Mouse (Mus musculus): ENCODE data around the gene Ankib1. TPM values are rescaled to one million over a fixed set of nuclear protein-coding genes. Genes with fewer than 3 reads are reported as not detected.
A peak's percentile ranks its signal among the peaks of the same experiment; 100 is the strongest.
"Not testable (repeated sequence)": the region's sequence is repeated elsewhere in the genome, so short reads cannot be mapped to it uniquely, and the experiment has no call there.

Ankib1 gene
- total RNA-seq, 1 experiment from 2014 or later, result 58.3 TPM

- DNase-seq, result peak; percentile 42
These were observed 77.2 kb downstream of the Ankib1 start for GRCm38 (mm10) chr5:3725491-3725890.

- no peak for DNase-seq
These were observed 79.3 kb downstream of the Ankib1 start for GRCm38 (mm10) chr5:3723415-3723814.

GRCm38 (mm10) chr5:3722873-3723272, 79.9 kb downstream of the Ankib1 start:
- DNase-seq, result no peak

GRCm38 (mm10) chr5:3719371-3719770, 83.4 kb downstream of the Ankib1 start:
- DNase-seq, result no peak

GRCm38 (mm10) chr5:3715800-3716199, 86.9 kb downstream of the Ankib1 start:
- DNase-seq, result no peak

GRCm38 (mm10) chr5:3702180-3702579, 100.5 kb downstream of the Ankib1 start:
- peak; percentile 17 for DNase-seq

- DNase-seq, result no peak
These were observed 102.7 kb downstream of the Ankib1 start for GRCm38 (mm10) chr5:3700025-3700424.

- no peak for DNase-seq
These were observed 106.7 kb downstream of the Ankib1 start for GRCm38 (mm10) chr5:3696031-3696430.

- no peak for DNase-seq
These were observed 107.5 kb downstream of the Ankib1 start for GRCm38 (mm10) chr5:3695191-3695590.

GRCm38 (mm10) chr5:3692956-3693355, 109.8 kb downstream of the Ankib1 start:
- peak; percentile 24 for DNase-seq

- DNase-seq, result no peak
These were observed 111.4 kb downstream of the Ankib1 start for GRCm38 (mm10) chr5:3691283-3691682.

GRCm38 (mm10) chr5:3688298-3688697, 114.4 kb downstream of the Ankib1 start:
- DNase-seq, result peak; percentile 73

GRCm38 (mm10) chr5:3669938-3670554, 132.7 kb downstream of the Ankib1 start:
- no peak for DNase-seq

- DNase-seq, result no peak
These were observed 136.1 kb downstream of the Ankib1 start for GRCm38 (mm10) chr5:3666585-3666984.

- DNase-seq, result no peak
These were observed 137.5 kb downstream of the Ankib1 start for GRCm38 (mm10) chr5:3665225-3665624.

GRCm38 (mm10) chr5:3657085-3657484, 145.6 kb downstream of the Ankib1 start, which contains the start of gene Gatad1:
Gatad1 (minus strand) TSS chr5:3657185.
- DNase-seq, result no peak

- DNase-seq, result no peak
These were observed 148.9 kb downstream of the Ankib1 start for GRCm38 (mm10) chr5:3653801-3654200.

GRCm38 (mm10) chr5:3652903-3653575, 149.7 kb downstream of the Ankib1 start:
- not testable (repeated sequence) for DNase-seq

GRCm38 (mm10) chr5:3651621-3652020, 151.1 kb downstream of the Ankib1 start:
- no peak for DNase-seq

GRCm38 (mm10) chr5:3650881-3651280, 151.8 kb downstream of the Ankib1 start, which contains the start of gene Tmbim7:
Tmbim7 (plus strand) TSS chr5:3651181.
- DNase-seq, result no peak

- no peak for DNase-seq
These were observed 153.9 kb downstream of the Ankib1 start for GRCm38 (mm10) chr5:3648849-3649210.

- DNase-seq, result no peak
These were observed 154.4 kb downstream of the Ankib1 start for GRCm38 (mm10) chr5:3648206-3648848.

GRCm38 (mm10) chr5:3647708-3648121, 155.0 kb downstream of the Ankib1 start:
- peak; percentile 94 for DNase-seq
